Mouse (Mus musculus) monocyte, adult 5-6 weeks (primary cell): ENCODE measurements around the gene Srpx2. TPM values are rescaled to one million over a fixed set of nuclear protein-coding genes. Genes with fewer than 3 reads are reported as not detected.

Source experiments
- ATAC-seq: fragments of 153-309, 156-312 bp; replicated peaks from 2 replicates; pipeline ENCODE4 v1.8.0; 2017; ENCODE audit warnings: mild to moderate bottlenecking; ENCODE audit not compliant: low TSS enrichment, insufficient number of reproducible peaks, severe bottlenecking, poor library complexity, low FRiP score
- total RNA-seq: library from RNA; stranded (forward); fragments of 200-1000, 200-491, 200-594 nt; gene quantifications from 3 replicates; pipeline ENCODE4 v1.2.3, GENCODE M21; 2017

Srpx2 gene
- not detected in 3 replicates for total RNA-seq

- ATAC-seq, result no peak
Observed at GRCm38 (mm10) chrX:133908261-133908660, at the start of gene Srpx2. Gene Srpx2, plus strand, starts transcription at chrX:133908426.

GRCm38 (mm10) chrX:133869743-133870142, 38.5 kb upstream of the Srpx2 start:
- peak; percentile 73 for ATAC-seq

DNA sequence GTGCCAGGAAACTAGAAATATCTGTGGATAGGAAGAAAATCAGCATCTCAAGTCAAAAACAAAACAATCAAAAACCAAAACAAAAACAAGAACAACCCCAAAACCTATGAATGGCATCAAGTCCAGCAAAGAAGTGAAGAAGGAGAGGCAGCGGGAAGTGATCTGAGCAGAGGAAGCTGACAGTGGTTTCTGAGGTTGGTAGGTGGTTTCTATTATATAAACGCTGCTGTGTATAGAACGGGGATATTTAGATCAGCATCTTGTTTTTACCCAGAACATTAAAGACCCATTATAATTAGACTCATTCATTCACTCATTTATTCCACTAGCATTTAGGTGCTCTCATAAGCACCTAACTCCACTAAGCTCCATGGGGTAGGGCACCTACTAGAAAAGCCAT, 20.9 kb upstream of the Srpx2 start:
- ATAC-seq, result no peak

DNA sequence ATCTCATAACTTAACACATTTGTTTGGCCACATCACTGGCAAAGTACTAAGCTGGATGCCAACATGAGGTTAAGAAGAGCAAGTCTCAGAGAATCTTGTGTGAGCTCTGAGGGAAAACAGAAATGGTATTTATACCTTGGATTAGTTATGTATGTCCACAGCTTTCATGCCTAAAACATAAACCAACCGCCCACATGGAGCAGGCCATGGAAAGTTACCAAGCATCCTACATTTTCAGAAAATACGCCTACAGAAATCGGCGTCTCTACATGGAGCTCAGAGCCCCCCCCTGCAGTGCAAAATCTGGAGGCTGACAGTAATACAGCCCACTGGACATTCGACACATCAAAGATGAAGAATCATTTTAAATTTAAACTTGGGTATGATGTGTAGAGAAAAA, 20.1 kb upstream of the Srpx2 start:
- no peak for ATAC-seq

GRCm38 (mm10) chrX:133898014-133898542, 10.1 kb upstream of the Srpx2 start, which contains the start of gene Tspan6:
Gene Tspan6, minus strand, starts transcription at chrX:133898429.
- no peak for ATAC-seq

DNA sequence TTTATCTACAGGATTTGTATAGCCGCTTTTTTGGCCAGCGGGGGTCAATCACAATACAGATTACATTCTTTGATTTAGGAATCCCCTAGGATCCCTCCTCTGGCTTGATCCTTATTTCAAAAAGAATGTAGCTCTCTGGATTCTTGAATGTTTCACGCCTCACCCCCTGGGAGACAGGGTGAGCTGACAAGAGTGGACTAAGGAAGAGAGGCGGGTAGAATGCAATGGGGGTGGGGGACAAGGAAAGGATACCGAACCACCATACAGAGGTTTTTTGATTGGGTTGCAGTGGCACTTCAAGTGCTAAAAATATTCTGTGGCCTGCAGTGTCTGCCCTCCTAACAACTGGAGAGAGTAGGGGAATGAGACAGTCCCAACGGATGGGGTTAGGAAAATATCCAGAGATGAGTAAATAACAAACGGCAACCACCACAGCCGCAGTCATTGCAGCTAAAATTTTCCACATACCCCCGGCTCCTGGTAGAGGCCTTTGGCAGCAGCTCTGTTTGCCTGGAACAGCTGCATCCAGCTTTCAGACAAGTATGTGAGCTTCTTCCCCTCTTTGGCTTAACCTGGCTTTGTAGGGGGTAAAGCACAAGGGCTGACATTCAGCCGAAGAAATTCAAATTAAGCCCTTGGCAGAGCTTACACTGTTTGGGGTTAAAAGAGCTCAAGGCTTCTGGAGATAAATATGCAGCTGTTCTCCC, 3.3 kb downstream of the Srpx2 start:
- ATAC-seq, result no peak

- no peak for ATAC-seq
Observed at GRCm38 (mm10) chrX:133913006-133913405, 4.8 kb downstream of the Srpx2 start.

- ATAC-seq, result no peak
Observed at GRCm38 (mm10) chrX:133914219-133914618, 6.0 kb downstream of the Srpx2 start.

- no peak for ATAC-seq
Observed at GRCm38 (mm10) chrX:133921187-133921586, 13.0 kb downstream of the Srpx2 start.

GRCm38 (mm10) chrX:133926760-133927159, 18.5 kb downstream of the Srpx2 start:
- ATAC-seq, result no peak

- no peak for ATAC-seq
Observed at GRCm38 (mm10) chrX:133931302-133932013, 23.2 kb downstream of the Srpx2 start.

- no peak for ATAC-seq
Observed at GRCm38 (mm10) chrX:133936605-133937225, 28.5 kb downstream of the Srpx2 start.

GRCm38 (mm10) chrX:133939561-133939960, 31.3 kb downstream of the Srpx2 start:
- ATAC-seq, result no peak

DNA sequence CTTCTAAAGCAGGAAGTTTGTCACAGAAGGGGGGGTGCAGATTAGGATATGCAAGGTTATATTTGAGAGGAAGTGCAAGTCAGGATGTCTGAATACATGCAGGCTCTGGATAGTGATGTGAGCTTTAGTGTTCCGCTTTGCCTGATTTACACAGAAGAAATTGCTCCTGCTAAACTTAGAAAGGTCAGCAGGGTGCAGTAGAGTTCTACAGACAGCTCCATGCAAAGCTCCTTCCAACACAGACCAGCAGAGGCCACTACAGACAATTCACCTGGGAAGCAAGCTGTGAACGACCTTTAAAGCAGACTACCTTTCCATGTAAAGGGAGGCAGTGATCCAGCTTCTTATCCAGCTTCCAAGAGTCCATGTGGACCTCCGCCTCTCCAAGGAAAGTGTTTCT, 39.2 kb downstream of the Srpx2 start:
- ATAC-seq, result no peak

DNA sequence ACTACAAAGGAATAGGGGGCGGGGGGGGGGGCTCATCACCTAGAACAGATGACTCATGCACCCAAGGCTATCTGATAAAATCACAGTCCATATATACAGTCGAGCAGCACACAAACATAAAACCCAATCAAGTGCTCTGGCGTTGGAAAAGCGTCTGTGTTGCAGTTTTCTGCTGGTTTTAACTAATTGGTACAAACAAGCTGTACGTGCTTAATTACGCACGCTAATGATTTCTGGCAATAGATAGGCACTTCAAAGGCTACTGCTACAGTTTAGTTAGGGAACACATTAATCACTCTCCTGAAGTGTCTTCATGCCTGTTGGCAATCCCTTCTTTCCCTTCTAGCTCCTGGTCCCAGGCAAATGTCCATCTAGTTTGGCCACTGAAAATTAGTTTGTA, 46.4 kb downstream of the Srpx2 start:
- ATAC-seq, result no peak

DNA sequence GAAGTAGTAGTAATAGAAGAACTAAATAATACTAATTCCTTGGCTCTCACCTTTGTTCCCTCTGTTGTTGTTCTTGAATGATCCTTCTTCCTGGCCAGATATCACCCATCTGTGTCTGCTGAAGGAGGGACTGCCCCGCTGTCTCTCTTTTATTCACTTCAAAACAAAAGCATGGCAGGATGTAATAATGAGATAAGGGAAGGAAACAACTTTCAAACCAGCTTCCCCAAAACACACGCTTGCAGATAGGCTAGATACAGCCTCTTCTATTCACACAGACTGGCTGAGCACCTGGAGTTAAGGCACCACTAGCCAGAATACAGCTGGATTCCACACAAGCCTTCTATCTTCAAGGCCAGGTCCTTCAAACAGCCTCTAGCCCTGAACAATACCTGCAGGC, 52.4 kb downstream of the Srpx2 start:
- no peak for ATAC-seq

GRCm38 (mm10) chrX:133964615-133965014, 56.4 kb downstream of the Srpx2 start:
- ATAC-seq, result no peak

DNA sequence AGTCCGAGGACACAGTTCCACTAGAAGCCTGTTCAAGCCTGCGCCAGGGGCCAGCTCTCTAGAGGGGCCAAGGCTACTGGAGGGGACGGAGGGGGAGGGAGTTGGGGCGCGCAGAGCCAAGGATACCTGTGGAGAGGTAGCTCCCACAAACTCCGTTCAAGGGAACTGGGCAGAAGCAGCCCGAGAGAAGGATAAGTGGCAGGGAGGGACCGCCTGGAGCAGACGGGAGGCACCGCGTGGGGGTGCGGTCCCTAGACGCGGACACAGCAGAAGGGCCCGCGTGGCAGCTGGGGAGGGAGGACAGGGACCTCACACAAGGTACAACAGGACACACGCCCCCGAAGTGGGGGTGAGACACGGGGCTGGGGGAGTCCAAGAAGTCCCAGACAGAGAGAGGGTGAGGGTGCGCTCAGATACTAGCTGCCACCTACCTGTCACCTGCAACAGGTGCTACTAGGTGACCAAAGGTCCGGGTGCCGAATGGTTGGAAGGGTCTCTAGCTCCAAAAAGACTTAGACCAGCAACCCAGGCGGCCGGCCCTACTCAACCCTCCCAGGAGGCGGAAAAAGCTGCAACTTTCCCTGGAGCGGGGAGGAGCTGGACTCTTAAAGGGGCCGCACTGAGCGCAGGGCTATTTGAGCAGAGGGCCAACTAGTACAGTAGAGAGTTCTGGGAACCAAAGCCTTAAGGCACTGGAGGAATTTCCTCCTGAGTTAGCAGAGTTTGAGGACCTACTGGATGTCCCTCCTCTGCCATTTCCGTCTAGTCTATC, 73.2 kb downstream of the Srpx2 start, which contains the start of gene Sytl4:
Gene Sytl4 (minus strand): TSS at position 582 of the 772 bp plus-strand sequence.
- no peak for ATAC-seq
